Comparison of ENCODE assay signal across 23 mouse cellular contexts in the genomic region with DNA sequence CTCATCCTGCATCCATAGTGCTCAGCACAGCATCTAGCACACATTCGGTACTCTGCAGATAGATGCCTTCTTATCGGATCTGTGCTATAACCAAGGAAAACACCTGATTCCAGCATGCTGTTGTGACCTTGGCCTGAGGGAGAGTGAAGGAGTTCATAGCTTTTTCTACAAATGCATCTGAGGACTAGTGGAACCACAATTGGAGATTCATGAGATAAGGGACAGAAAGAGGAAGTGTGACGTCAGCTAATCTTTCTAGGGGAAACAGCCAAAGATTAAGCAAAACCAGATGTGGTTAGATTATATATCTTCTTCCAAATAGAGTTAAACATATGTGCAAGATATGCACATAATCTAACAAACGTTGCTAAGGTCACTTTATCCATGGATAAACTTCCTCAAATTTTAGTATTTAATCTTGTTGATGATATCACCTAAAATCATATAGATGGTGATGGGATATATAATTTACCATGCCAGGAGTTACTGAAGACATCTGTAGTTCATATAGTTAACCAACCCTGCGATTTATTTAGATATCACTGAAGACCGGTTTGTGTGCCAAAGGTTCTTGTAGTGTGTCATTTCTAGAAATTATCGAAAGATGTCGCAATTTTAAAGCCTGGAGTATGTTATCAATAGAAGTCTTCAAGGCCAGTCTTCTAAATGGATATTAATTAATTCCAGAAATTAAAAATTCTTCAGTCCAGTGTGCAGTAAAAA. TPM values are rescaled to one million over a fixed set of nuclear protein-coding genes. Genes with fewer than 3 reads are reported as not detected.
DNase-seq lines count a peak whose midpoint lies in the region; ATAC-seq lines count a peak whose summit lies in the region.
"Had no signal": no experiment of that assay in that cellular context is flagged by ENCODE, and none has a peak within 500 bp of the region (broad histone marks: within the 10 kb centered on the region; RNA-seq: fewer than 3 reads in every experiment).

No protein-coding gene starts in this region.

- no peak overlapping the region for H3K27ac ChIP-seq in embryonic facial prominence, embryonic 11.5 days (replicated peaks; ENCODE audit: low read depth, low read length)
- no peak overlapping the region for H3K27ac ChIP-seq in embryonic facial prominence, embryonic 10.5 days (replicated peaks)
- H3K27ac ChIP-seq: heart, embryonic 13.5 days; hindbrain, embryonic 10.5 days; intestine, embryonic 15.5 days; liver, embryonic 14.5 days; midbrain, embryonic 12.5 days had no signal

- H3K9ac ChIP-seq in embryonic facial prominence, embryonic 11.5 days (replicated peaks; ENCODE audit: low read length) = no peak overlapping the region
- H3K9ac ChIP-seq: heart, embryonic 13.5 days; intestine, embryonic 15.5 days; liver, embryonic 14.5 days; midbrain, embryonic 12.5 days had no signal

- DNase-seq in embryonic facial prominence, embryonic 11.5 days (ENCODE audit: low spot score) = peak; percentile 65
- DNase-seq in embryonic facial prominence, embryonic 10.5 days (ENCODE audit: low spot score) = no peak
- DNase-seq in CD4-positive, CD25-positive, alpha-beta regulatory T cell, adult 2 months (ENCODE audit: low read depth, low spot score) = peak; percentile 78
- DNase-seq in c-Kit-positive CD71-negative TER-119-negative erythroid progenitor cells, embryonic 14.5 days (ENCODE audit: low read depth) = peak; percentile 22
- DNase-seq in urinary bladder, postnatal 36 days (ENCODE audit: low spot score in 2 of 2) = no peak
- DNase-seq in liver = no peak
- DNase-seq in layer of hippocampus, adult 11-12 months (ENCODE audit: low spot score) = no peak
- DNase-seq: B cell, adult 2 months; cerebellum, adult 8-10 months; gastrocnemius, postnatal 25 days; kidney, postnatal 14 days; left cerebral cortex, postnatal 4 days; lung, postnatal 14 days; right cerebral cortex, adult 18-20 months; thymus, postnatal 36 days had no signal

- H3K4me1 ChIP-seq in embryonic facial prominence, embryonic 11.5 days (ENCODE audit: control insufficient read depth, insufficient read depth, low read length) = no peaks in the 10 kb centered on the region
- peaks cover 12% of the 10 kb centered on the region for H3K4me1 ChIP-seq in embryonic facial prominence, embryonic 10.5 days
- H3K4me1 ChIP-seq: intestine, embryonic 15.5 days had no signal

- ATAC-seq in embryonic facial prominence, embryonic 11.5 days (replicated peaks; ENCODE audit: insufficient number of reproducible peaks, low FRiP score, low TSS enrichment, low read depth) = no peak
- peak; percentile 87 for ATAC-seq in megakaryocyte progenitor cell, adult 5-6 weeks (replicated peaks; ENCODE audit: poor library complexity)
- ATAC-seq: intestine, embryonic 15.5 days; Patski had no signal

- no peaks in the 10 kb centered on the region for H3K27me3 ChIP-seq in embryonic facial prominence, embryonic 11.5 days (ENCODE audit: control insufficient read depth, insufficient read depth, low read length)
- H3K27me3 ChIP-seq in embryonic facial prominence, embryonic 10.5 days (replicated peaks; ENCODE audit: low read depth, poor library complexity, severe bottlenecking) = no peaks in the 10 kb centered on the region
- H3K27me3 ChIP-seq: heart, embryonic 13.5 days; intestine, embryonic 15.5 days; midbrain, embryonic 12.5 days; Patski had no signal

- no peaks in the 10 kb centered on the region for H3K9me3 ChIP-seq in embryonic facial prominence, embryonic 11.5 days (replicated peaks; ENCODE audit: control insufficient read depth, low read length)
- H3K9me3 ChIP-seq in embryonic facial prominence, embryonic 10.5 days = 0 out of 2 replicates have a peak, but pooled peaks cover 4% of the 10 kb centered on the region
- H3K9me3 ChIP-seq: hindbrain, embryonic 10.5 days; intestine, embryonic 15.5 days; midbrain, embryonic 12.5 days had no signal

- H3K4me3 ChIP-seq in embryonic facial prominence, embryonic 11.5 days (ENCODE audit: low read depth, low read length) = no peak overlapping the region
- no peak overlapping the region for H3K4me3 ChIP-seq in embryonic facial prominence, embryonic 10.5 days
- H3K4me3 ChIP-seq: heart, embryonic 13.5 days; hindbrain, embryonic 10.5 days; intestine, embryonic 15.5 days; midbrain, embryonic 12.5 days; myocyte had no signal

- 61% methylated on average over 8 of the region's 8 CpGs for WGBS in embryonic facial prominence, embryonic 11.5 days
- 66% methylated on average over 8 of the region's 8 CpGs for WGBS in embryonic facial prominence, embryonic 10.5 days

- H3K4me2 ChIP-seq in embryonic facial prominence, embryonic 11.5 days (ENCODE audit: low read depth, low read length) = no peak overlapping the region
- H3K4me2 ChIP-seq: heart, embryonic 13.5 days; intestine, embryonic 15.5 days; midbrain, embryonic 12.5 days had no signal

- H3K36me3 ChIP-seq in embryonic facial prominence, embryonic 11.5 days (replicated peaks; ENCODE audit: control insufficient read depth, insufficient read depth, low read depth, low read length) = no peaks in the 10 kb centered on the region
- H3K36me3 ChIP-seq in embryonic facial prominence, embryonic 10.5 days (replicated peaks) = no peaks in the 10 kb centered on the region
- H3K36me3 ChIP-seq: heart, embryonic 13.5 days; hindbrain, embryonic 10.5 days; intestine, embryonic 15.5 days; midbrain, embryonic 12.5 days had no signal

RNA-seq across cellular contexts. Expression of a gene that starts 11.1 kb away (rescaled TPM):
- polyA plus RNA-seq in embryonic facial prominence, embryonic 11.5 days (2014; fragmentation: Nextera tagmentation; extraction: Ambion mirVana) = 48.9 and 54.6 TPM in 2 replicates
- polyA plus RNA-seq in embryonic facial prominence, embryonic 10.5 days (2016; fragmentation: Nextera tagmentation; extraction: Ambion mirVana) = 44.9 and 46.2 TPM in 2 replicates
- 1.1 and 1.8 TPM in 2 replicates for total RNA-seq in megakaryocyte progenitor cell, adult 5-6 weeks (2015)
- total RNA-seq in megakaryocyte progenitor cell, adult 5-6 weeks (2017) = 1.2 and 1.7 TPM in 2 replicates

Comparison
In these comparisons a context has a peak if more than half of its experiments do, and no peak if none do; other contexts are left out.
1. DNase-seq: peak in embryonic facial prominence, embryonic 11.5 days (single experiment), CD4-positive, CD25-positive, alpha-beta regulatory T cell, adult 2 months (single experiment) and c-Kit-positive CD71-negative TER-119-negative erythroid progenitor cells, embryonic 14.5 days (single experiment); none in embryonic facial prominence, embryonic 10.5 days (single experiment), urinary bladder, postnatal 36 days (0 of 2), liver (single experiment) and layer of hippocampus, adult 11-12 months (single experiment).